ENCODE assay signal across 8 mouse cellular contexts in genomic region chr17:88256599-88257544, GRCm38 (mm10).
DNase-seq lines count a peak whose midpoint lies in the region; ATAC-seq and TF ChIP-seq lines count a peak whose summit lies in the region.

No protein-coding gene starts in this region.

- H3K36me3 ChIP-seq in lung, embryonic 14.5 days (ENCODE audit: insufficient read depth) = no peaks in the 10 kb centered on the region

- peak; percentile 85 for DNase-seq in ES-CJ7 (ENCODE audit: low read depth, low spot score)
- DNase-seq in cerebellum, adult 11 months = peak; percentile 65
- DNase-seq in forelimb bud, embryonic 11.5 days (ENCODE audit: low read depth, low spot score) = peak; percentile 68
- DNase-seq in heart, postnatal 4 days = peak; percentile 70
- DNase-seq in layer of hippocampus, adult 8-10 months (ENCODE audit: low spot score in 2 of 2) = peak; percentile 55 to 63
- peak; percentile 87 for DNase-seq in lung, embryonic 14.5 days
- DNase-seq in urinary bladder, postnatal 25 days (ENCODE audit: low spot score) = peak; percentile 39

- WGBS in lung, embryonic 14.5 days = 2% methylated on average over 18 of the region's 18 CpGs
- WGBS in olfactory bulb, adult 2 months = 2% methylated on average over 18 of the region's 18 CpGs

- peak overlapping the region; percentile 96 for H3K27ac ChIP-seq in lung, embryonic 14.5 days (ENCODE audit: low read depth)
- H3K27ac ChIP-seq in olfactory bulb, adult 2 months (ENCODE audit: insufficient read depth, low read depth, low read length) = peak overlapping the region; percentile 81

- peak overlapping the region; percentile 75 for H3K9ac ChIP-seq in lung, embryonic 14.5 days

- no peak for TF ChIP-seq POLR2A in olfactory bulb, adult 2 months (IDR thresholded peaks at IDR 0.05; ENCODE audit: insufficient read depth, low read depth, low read length)

- H3K4me1 ChIP-seq in lung, embryonic 14.5 days (ENCODE audit: insufficient read depth) = peaks cover 8% of the 10 kb centered on the region; the same call in 1 of the 2 replicates
- H3K4me1 ChIP-seq in olfactory bulb, adult 2 months (ENCODE audit: control insufficient read depth, insufficient read depth, low read length) = peaks cover 9% of the 10 kb centered on the region

- H3K4me3 ChIP-seq in lung, embryonic 14.5 days (ENCODE audit: low read depth, low read length) = peak overlapping the region; percentile 51
- H3K4me3 ChIP-seq in olfactory bulb, adult 2 months (ENCODE audit: insufficient read depth, low read depth, low read length) = peak overlapping the region; percentile 54

- no peaks in the 10 kb centered on the region for H3K27me3 ChIP-seq in lung, embryonic 14.5 days (ENCODE audit: insufficient read depth, low read length)

- H3K4me2 ChIP-seq in lung, embryonic 14.5 days = peak overlapping the region; percentile 79

- TF ChIP-seq CTCF in lung, embryonic 14.5 days (IDR thresholded peaks at IDR 0.05; ENCODE audit: low read depth) = peak; percentile 81
- no peak for TF ChIP-seq CTCF in olfactory bulb, adult 2 months (IDR thresholded peaks at IDR 0.05; ENCODE audit: insufficient read depth, low read depth, low read length)

- peak; percentile 82 for ATAC-seq in lung, embryonic 14.5 days (ENCODE audit: insufficient read depth)

- no peaks in the 10 kb centered on the region for H3K9me3 ChIP-seq in lung, embryonic 14.5 days (ENCODE audit: low read depth, low read length)

Comparison
In these comparisons a context has a peak if more than half of its experiments do, and no peak if none do; other contexts are left out.
1. Peak in every context shown above with its lines: DNase-seq, ATAC-seq, H3K4me3 ChIP-seq and H3K27ac ChIP-seq.